Mouse (Mus musculus) bone marrow macrophage, adult 2 months (primary cell): ENCODE data around the gene Supt6.

ENCODE experiments used
- CTCF ChIP-seq: IDR thresholded peaks from 2 replicates; pipeline ENCODE4 v1.5.1; 2012; ENCODE audit warnings: low read depth, mild to moderate bottlenecking, low read length, moderate library complexity
- POLR2A ChIP-seq: IDR thresholded peaks from 2 replicates; pipeline ENCODE4 v1.6.1; 2012; ENCODE audit warnings: mild to moderate bottlenecking, low read depth, low read length, borderline replicate concordance

GRCm38 (mm10) chr11:78172034-78172747, 73.6 kb downstream of the Supt6 start:
- TF ChIP-seq POLR2A (no peak), CTCF (no peak)
